Mouse (Mus musculus) embryo, embryonic 11.5 days (tissue): ENCODE results near the gene Rbm8a.
"Not testable (repeated sequence)": the region's sequence is repeated elsewhere in the genome, so short reads cannot be mapped to it uniquely, and the experiment has no call there.

ENCODE experiments used
- DNase-seq: peaks from one replicate; pipeline ENCODE4 v3.0.0-alpha.2; 2012; ENCODE audit warnings: low read depth, low spot score

The Rbm8a gene

DNA sequence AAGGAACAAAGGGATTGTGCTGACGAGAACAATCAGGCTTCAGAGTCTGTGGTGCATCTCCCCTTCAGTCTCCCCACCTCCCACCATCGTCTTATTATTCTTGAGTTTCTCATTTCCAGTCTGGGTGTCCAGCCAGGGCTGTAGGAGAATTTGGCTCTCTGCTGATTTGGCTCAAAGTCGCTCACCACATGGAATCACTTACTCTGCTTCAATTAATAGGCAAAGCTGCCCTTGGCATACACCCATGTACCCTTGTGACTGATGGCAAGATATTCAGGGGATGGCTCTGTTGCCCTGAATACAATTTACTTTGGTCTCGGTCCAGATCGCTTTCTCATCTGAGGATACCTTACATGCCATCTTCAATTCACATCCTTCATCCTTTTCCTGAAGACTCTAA lies 26.4 kb upstream of the Rbm8a start:
- DNase-seq: no peak

DNA sequence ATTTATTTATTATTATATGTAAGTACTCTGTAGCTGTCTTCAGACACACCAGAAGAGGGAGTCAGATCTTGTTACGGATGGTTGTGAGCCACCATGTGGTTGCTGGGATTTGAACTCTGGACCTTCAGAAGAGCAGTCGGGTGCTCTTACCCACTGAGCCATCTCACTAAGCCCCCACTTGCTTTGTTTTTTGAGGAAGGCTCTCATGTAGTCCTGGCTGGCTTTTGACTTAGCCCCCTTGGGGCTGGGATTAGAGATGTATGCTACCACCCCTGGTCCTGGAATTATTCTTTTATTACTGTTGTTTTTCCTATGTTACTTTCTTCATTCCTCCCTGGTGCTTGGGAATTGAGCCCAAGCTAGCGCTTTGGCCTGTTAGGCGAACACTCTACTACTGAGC lies 23.7 kb upstream of the Rbm8a start:
- DNase-seq: not testable (repeated sequence)

DNA sequence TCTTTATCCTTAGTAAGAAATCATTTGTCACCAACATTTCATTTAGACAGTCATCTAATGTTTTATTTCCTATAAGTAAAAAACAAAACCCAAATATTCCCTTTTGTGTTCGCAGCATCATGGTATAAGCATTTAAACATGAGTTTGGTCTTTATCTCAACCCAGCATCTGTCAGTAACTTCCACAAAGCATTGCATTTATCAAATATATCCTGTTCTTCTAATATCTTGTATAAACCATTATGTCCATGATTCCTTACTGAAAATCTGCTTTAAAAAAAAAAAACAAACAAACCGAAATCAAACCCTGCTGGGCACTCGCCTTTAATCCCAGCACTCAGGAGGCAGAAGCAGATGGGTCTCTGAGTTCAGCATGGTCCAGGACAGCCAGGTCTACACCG lies 23.1 kb upstream of the Rbm8a start:
- no peak for DNase-seq

DNA sequence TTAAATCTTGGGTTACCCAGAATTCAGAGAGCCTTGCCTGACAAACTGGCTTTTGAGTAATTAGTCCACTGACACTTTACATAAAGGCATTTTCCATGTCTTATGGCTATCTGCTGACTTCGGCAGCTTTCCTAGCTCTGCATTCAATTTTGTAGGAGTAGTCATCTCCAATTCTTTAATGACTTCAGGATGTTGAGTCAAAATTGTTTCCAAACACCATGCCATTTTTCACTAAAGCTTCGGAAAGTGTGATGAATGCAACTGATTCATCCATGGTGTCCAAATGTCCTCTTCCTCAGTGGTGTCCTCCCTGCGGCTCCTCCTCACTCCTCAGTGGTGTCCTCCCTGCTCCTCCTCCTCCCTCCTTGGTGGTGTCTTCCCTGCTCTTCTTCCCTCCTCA lies 11.8 kb upstream of the Rbm8a start:
- DNase-seq: no peak

DNA sequence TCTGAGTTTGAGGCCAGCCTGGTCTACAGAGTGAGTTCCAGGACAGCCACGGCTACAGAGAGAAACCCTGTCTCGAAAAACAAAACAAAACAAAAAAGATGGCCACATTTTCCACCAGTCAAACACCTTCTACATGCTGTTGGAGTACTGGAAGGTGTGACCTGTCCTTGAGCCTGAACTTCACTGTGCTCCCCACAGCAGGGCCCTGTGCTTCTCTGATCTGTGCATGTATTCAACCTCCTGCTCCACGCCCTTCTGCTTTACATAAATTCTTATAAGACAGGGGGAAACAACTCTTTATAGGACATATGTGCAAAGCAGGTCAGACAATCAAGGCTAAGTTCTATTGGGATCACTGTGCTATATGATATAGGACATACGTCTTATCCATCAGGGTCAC lies 6.5 kb upstream of the Rbm8a start:
- DNase-seq: no peak

DNA sequence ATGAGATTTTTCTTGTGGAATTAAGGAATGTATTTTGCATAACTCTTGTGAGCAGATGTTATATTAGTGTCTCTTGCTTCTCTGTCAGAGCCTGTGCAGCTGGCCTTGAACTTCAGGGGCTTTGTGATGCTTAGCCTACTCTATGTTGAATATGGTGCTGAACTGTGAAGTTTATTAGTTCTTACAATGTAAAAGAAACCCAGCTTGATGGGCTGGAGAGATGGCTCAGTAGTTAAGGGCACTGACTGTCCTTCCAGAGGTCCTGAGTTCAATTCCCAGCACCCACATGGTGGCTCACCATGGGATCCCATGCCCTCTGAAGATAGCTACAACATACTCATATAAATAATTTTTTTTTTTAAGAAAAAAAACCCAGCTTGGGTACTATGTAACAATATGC lies 2.3 kb downstream of the Rbm8a start:
- DNase-seq: no peak

DNA sequence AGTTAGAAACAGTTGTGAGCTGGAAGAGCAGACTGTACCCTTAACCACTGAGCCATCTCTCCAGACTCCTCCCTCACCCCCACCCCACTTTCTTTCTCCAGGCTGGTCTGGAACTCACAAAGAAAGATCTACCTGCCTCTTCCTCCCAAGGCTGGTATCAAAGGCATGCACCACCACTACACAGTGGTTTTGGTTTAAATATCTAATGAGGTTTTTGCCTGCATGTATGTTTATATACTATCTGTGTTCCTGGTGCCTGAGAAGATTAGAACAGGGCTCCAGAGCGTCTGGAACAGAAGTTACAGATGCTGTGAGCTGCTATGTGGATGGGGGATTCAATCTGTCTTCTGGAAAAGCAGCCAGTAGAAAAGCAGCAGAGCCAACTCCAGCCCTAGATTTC lies 4.3 kb downstream of the Rbm8a start:
- DNase-seq: no peak

DNA sequence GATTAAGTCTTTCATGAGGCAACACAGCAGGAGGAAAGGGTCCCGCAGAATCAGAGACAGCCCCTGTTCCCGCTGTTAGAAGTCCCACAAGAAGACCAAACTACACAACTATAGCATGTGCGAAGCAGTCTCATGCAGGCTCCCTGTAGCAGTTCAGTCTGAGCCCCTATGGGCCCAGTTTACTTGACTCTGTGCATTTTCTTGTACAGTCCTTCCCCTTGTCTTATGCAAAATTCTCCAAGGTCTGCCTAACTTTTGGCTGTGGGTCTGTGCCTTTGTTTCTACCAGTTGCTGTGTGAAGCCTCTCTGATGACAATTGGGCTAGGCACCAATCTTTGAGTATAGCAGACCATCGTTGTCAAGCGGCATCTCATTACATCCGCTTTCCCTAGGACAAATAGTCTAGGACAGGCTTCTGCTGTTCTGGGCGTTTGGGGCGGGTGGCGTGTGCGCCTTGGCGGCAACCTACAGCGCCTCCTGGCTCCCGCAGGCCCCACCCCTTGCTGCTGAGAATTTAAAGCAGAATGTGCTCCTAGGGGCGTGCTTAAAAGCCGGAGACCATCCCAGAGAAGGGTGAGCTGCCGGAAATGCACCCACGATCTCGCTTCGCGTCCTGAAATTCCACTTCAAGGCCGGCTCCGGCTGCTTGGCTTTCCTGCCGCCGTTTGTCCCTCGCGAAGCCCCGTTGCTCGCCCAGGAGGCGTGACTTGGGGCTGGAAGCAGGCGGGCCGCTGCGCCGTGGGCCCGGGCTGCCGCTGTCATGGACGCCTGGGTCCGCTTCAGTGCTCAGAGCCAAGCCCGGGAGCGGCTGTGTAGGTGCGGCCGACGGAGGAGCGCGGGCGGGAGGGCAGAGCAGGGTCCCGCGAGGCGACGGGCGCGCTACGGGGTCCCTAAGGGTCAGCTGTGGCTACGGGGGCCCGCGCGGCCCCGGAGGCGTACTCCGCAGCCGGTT lies 5.5 kb downstream of the Rbm8a start, which contains the start of the genes Pex11b and Gm42957:
Gene Pex11b (plus strand): TSS at position 449 of the 952 bp plus-strand sequence.
Gene Gm42957 (plus strand): TSS at position 547 of the 952 bp plus-strand sequence.
- peak; percentile 65 for DNase-seq

DNA sequence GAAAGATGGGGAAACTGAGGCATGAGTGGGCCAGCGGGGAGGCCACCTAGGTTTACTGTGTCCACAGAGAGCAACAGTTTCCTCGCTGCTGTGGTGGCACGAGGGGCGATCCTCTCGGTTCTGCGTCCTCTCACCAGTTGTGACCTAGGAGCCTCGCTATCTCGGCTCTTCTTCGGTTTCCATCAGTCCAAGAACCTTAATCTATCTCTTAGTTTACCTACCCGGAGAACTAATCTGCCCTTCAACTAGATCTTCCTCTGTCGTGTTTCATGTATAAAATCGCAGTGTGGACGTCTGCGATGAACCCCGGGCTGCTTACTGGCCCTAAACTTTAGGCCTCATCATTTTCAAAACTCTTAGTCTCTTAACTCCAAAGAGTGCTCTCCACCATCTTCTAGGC lies 6.2 kb downstream of the Rbm8a start:
- DNase-seq: no peak

DNA sequence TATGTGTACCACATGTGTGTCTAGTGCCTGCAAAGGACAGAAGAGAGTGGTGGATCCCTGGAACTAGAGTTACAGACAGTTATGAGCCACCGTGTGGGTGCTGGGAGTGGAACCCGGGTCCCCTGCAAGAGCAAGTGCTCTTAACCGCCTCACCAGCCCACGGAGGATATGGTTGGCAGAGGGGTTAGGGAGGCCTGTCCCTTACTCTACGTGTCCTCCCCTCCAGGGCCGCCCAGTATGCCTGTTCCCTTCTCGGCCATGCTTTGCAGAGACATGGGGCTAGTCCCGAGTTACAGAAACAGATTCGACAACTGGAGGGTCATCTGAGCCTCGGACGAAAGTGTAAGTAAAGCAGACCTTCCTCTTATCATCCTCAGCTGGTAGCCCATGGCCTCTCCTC lies 6.7 kb downstream of the Rbm8a start:
- DNase-seq: no peak

DNA sequence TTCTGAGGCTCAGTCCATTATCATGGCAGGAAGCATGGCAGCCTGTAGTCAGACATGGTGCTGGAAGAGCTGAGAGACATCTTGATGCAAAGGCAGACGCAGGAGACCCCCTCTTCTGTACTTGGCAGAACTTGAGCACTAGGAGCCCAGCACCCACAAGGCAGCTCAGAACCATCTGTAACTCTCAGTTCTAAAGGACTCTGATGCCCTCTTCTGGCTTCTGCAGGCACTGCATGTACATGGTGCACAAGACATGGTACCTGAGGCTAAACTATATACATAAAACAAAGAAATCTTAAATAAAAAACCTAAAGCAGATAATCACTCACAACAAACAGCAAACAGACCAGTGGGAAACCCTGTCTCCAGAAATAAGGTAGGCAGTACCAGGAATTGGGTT lies 9.5 kb downstream of the Rbm8a start:
- peak; percentile 39 for DNase-seq

DNA sequence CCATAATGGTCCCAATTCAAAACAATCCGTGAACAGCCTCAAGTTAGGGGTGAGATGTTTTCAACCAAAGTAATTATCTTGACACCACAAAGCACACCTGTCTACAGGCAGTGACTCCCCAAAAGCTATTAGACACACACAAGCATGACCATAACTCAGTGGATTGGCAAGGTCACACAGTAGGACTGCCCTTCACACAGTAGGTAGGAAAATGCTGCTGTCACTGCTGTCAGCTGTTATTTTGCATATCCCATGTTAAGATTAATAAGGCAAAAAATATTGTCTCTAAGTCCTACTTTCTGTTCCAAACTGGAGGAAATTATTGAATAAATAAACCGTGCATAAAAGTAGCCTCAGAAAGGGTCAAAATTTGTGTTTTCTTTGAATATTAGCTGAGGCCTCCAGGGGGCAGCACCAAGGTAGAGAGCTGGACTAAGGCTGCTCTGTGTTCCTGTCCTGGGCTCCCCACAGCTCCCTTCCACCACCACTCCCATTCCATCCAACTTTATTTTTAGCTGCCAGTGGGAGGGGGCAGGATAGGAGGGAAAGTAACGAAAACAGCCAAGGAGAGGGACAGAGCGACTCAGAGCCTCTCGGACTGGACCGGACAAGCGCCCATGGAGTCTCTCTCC lies 15.4 kb downstream of the Rbm8a start, which contains the start of gene Itga10:
Gene Itga10 (plus strand): TSS at position 567 of the 632 bp plus-strand sequence.
- DNase-seq: no peak

DNA sequence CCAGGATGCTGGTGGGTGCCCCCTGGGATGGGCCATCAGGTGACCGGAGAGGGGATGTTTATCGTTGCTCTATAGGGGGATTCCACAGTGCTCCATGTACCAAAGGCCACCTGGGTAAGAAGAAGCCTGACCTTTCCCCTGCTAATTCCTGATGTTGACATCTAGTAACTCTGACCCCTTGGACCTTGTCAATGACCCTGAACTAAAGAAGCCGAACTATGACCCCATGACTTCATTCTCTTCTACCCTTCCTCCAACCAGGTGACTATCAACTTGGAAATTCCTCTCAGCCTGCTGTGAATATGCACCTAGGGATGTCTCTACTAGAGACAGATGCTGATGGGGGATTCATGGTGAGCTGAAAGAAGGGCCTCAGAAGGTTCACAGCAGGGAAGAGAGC lies 17.6 kb downstream of the Rbm8a start:
- no peak for DNase-seq

DNA sequence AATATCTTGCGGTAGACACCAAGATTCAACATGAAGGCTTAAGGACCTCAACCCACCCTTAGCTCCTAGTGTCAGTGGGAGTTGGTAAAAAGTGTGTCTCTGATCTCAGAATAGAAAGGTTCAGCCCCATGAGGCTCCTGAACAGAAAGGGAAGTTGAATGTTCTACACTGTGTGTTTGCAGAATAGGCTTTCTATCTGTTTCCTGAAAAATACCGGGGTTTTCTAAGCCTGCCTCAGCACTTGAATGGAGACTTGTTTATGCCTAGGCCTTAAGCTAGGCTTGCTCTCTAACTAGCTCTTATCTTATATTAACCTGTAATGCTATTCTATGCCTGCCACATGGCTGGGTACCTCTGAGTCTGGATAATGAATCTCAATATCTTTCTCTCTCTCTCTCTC lies 31.2 kb downstream of the Rbm8a start:
- no peak for DNase-seq

DNA sequence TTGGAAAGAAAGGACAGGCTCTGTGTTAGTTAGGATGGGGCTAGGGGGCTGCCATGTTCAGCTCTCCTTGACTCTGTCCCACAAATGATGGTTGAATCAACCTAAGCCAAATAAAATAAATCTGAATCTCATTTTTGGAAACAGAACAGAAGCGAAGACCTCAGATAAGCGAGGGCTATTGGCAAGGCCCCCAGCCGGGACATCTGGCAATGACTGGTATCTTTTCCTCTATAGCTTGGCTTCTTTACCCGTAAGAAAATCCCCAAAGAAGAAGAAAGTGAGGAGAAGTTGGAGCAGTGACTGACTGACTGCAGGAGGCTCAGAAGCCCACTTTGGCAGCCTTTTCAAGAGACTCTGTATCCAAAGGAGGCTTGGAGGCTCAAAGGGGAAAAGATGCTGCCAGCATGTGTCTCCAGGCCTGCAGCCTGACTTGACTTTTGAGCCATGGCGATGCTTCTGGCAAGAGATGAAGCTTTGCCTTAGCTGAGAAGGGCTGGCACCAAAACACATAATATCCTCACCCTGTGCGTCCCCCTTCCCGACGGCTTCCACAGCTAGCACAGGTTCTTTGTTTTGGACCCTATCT lies 33.1 kb downstream of the Rbm8a start:
- no peak for DNase-seq

DNA sequence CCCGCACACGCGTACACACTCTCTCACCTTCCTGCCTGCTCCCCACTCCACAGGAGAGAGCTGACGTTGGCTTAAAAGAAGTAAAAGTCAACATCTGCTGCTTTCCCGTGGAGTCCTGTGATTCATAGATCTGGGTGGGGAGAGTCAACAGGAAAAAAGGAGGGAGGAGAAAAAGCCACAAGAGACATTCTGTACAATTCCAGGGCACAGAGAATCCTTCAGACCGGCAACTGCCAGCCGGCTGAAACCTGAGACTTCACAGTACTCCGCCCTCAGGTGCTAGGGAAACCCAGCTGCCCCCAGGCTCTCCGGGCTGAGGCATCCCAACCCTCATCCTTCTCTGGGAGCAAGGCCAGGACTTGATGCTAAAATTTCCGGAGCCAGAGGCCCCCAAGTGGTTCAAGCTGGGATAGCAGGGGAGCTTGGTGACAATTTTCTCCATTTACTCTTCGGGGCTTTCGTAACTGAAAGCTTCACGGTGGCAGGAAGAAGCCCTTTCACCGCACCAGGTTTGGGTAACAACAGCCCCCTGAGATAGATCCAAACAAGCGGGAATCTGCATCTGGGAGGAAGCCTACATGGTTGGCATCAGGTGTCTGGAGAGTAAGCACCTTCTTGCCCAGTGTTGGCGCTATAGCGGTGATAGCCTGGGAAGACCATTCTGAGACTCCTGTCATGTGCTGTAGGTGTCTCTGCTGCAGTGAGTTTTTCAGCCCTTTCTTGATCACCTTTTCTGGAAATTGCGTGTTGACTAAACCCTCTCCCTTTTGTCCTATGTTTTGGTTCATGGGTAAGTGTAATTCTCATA lies 33.9 kb downstream of the Rbm8a start:
- peak; percentile 77 for DNase-seq

DNA sequence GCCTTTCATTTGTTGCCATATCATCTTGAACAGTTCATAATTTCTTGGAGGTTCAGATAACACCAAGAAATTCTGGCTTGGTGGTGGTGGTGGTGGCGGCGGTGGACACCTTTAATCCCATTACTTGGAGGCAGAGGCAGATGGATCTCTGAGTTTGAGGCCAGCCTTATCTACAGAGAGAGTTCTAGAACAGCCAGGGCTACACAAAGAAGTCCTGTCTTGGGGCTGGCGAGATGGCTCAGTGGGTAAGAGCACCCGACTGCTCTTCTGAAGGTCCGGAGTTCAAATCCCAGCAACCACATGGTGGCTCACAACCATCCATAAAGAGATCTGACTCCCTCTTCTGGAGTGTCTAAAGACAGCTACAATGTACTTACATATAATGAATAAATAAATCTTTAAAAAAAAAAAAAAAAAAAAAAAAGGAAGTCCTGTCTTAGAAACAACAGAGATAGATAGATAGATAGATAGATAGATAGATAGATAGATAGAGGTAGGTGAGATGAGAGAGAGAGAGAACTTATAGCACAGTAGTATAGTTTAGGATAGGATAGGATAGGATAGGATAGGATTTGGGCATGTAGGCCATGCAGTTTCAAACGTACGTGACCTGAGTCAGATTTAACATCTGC lies 36.1 kb downstream of the Rbm8a start:
- not testable (repeated sequence) for DNase-seq

DNA sequence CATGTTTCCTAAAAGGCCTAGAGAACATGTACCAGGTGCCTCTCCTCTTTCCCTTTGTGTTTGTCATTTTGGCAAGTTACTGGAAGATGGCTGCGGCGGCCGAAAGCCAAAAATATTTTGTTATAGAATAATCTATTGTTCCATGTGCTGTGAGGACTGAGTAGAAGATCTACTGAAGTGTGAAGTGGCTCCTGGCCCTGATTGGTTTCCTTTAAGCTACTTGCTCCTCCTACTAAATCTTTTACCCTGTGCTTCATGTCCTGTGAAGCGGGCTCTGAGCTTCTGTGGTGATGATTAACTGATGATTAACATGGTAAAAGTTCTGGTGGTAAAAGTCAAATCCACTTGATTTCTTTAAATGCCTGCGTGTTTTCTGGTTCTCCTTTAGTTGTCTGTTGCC lies 37.2 kb downstream of the Rbm8a start:
- DNase-seq: no peak

DNA sequence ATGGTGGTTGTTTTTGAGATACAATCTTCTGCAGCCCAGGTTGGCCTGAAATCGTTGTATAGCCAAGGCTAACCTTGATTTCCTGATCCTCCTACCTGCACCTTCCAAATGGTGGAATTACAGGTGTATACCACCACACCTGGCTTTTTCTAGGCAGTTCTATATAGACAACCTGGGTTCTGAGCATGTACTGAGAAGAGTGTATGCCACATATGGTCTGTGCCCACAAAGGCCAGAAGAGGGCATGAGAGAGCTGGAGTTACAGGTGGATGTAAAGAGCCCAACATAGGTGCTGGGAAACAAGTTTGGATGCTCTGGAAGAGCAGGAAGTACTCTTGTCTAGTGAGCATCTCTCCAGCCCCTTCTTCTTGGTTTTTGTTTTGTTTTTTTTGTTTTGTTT lies 37.6 kb downstream of the Rbm8a start:
- DNase-seq: no peak

DNA sequence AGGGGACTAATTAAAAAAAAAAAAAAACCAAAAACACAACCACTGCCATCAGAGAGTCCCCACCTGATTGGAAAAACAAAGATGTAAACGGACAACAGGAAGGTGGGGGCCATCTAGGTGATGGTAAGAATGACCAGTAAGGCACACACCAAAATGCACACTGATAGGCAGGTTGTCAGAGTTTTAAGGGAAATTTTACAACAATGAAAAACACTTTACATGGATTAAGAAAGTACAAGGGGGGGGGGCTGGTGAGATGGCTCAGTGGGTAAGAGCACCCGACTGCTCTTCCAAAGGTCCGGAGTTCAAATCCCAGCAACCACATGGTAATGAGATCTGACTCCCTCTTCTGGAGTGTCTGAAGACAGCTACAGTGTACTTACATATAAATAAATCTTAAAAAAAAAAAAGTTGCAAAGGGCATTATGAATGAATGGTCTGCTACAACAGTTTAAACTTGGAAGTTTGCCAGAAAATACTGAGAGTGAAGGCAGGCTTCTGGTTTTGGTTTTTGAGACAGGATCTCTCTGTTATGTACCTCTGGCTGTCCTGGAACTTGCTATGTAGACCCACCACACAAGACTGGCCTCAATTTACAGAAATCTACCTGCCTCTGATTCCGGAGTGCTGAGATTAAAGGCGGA lies 38.8 kb downstream of the Rbm8a start:
- DNase-seq: no peak
